Mouse (Mus musculus) gonadal fat pad, adult 2 months (tissue): ENCODE data around the gene Srd5a3. TPM values are rescaled to one million over a fixed set of nuclear protein-coding genes. Genes with fewer than 3 reads are reported as not detected.

Experiments used
- DNase-seq: peaks from one replicate; pipeline ENCODE4 v3.0.0-alpha.2; 2012; ENCODE audit warnings: low read depth
- polyA plus RNA-seq: library from polyadenylated mRNA; depleted of rRNA; stranded (reverse); fragments of >200 nt; gene quantifications from 2 replicates; pipeline ENCODE4 v1.2.3, GENCODE M21; 2012

Srd5a3 gene
- polyA plus RNA-seq, 1 experiment, result 48.7 TPM

GRCm38 (mm10) chr5:76153430-76153829 is 13.4 kb downstream of the Srd5a3 start:
- DNase-seq, result no peak

GRCm38 (mm10) chr5:76154434-76155165 is 14.5 kb downstream of the Srd5a3 start:
- no peak for DNase-seq

- DNase-seq, result no peak
These were observed 19.5 kb downstream of the Srd5a3 start for GRCm38 (mm10) chr5:76159555-76159954.

DNA sequence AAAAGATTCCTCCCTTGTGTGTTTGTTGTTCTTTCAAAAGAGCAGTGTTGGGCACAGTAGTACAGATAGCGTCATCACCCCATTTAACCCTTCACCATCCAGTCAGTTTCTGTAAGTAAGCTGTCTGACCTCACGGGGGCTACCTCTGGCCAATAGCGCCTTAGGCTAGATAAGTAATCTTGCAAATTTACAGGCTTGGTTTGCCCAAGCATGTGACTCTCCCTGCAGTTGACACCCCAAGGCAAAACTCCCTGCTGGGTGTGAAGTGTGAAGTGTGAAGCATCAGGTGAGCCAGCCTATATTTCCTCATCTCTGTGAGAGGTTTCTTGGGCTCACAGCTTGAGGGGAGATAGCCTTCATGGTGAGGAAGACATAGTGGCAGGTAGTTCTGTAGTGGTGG is 20.0 kb downstream of the Srd5a3 start:
- DNase-seq, result no peak

GRCm38 (mm10) chr5:76161491-76161890 is 21.4 kb downstream of the Srd5a3 start:
- DNase-seq, result no peak

- no peak for DNase-seq
These were observed 22.9 kb downstream of the Srd5a3 start for GRCm38 (mm10) chr5:76162926-76163325.

DNA sequence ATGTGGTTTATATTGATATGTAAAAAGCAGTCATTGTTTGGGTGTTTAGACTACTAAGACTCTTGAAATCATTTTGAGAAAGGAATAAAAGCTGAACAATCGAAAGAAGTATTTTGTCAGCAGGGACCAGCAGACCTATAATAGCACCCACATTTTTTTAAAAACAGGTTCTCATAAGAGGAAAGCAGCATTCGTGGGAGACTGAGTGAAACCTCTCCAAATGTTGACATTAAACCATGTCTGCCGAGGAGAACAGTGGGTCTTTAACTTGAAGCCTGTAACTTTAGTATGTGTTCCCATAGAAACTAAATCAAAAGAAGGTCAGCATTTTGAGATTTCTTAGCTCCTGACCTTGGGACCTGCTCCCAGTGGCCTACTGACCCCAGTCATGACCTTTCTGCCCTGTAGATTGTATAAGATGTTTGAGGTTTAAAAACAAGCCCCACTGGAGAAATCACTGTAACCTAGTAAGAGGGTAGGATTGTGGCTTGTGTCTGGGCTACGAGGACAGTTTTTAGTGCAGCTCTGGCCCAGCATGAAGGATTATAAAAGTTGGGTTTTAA is 23.8 kb downstream of the Srd5a3 start:
- DNase-seq, result no peak

GRCm38 (mm10) chr5:76164827-76165226 is 24.8 kb downstream of the Srd5a3 start:
- no peak for DNase-seq

GRCm38 (mm10) chr5:76170522-76170921 is 30.5 kb downstream of the Srd5a3 start:
- DNase-seq, result no peak

DNA sequence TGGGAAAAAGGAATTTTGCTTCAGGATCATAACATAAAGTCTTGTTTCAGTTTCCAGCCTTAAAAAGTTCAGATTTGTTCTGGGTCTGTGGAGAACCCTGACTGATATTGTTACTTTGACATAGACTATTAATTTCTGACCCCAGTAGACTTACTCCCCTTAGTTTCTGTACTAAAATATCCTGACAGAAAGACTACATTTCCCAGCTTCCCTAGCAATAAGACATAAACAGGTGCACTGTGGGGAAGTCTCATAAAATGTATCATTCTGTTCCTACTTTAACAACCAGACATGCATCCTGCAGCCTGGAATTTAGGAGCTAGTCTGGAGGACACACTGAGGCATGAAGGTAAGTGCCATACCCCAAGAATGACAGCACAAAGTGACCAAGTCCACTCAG is 31.0 kb downstream of the Srd5a3 start:
- DNase-seq, result no peak

DNA sequence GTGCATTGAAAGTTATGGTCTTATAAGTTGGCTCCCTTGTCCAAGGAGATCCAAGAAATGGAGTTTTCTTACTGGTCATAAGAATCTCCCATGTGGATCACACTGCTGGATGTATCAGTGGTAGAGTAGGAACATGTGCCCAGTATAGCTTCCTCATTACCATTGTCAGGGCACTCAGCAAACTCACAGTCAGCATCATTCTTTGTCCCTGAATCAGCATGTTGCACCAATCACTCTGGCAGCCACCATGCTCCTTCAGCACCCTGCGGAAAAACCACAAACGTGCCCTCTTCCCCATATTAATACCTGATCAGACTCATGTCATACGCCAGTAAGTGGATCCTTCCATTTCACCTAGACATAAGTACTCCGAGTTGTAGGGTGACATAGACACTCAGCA is 35.0 kb downstream of the Srd5a3 start:
- no peak for DNase-seq

GRCm38 (mm10) chr5:76176411-76176810 is 36.3 kb downstream of the Srd5a3 start:
- DNase-seq, result no peak

- DNase-seq, result no peak
These were observed 36.8 kb downstream of the Srd5a3 start for GRCm38 (mm10) chr5:76176841-76177240.

DNA sequence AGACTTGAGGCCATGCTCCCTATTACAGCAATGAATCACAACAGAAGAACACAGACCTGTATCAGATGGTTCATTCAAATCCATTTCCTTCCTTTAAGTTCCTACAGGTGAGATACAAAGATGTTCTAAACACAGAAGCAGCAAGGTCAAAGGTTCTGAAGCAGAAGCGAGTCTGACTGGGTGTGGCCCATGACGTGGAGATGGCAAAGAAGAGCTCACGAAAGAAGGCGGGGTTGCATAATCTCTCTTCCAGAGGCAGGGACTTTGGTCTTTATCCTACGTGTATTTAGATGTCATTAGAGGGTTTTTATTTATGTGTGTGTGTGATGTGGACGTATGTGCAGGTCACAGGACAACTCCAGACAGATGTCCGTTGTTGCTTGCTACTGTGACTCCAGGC is 37.6 kb downstream of the Srd5a3 start:
- no peak for DNase-seq

- no peak for DNase-seq
These were observed 39.1 kb downstream of the Srd5a3 start for GRCm38 (mm10) chr5:76179171-76179570.

- DNase-seq, result no peak
These were observed 39.7 kb downstream of the Srd5a3 start for GRCm38 (mm10) chr5:76179791-76180190.

DNA sequence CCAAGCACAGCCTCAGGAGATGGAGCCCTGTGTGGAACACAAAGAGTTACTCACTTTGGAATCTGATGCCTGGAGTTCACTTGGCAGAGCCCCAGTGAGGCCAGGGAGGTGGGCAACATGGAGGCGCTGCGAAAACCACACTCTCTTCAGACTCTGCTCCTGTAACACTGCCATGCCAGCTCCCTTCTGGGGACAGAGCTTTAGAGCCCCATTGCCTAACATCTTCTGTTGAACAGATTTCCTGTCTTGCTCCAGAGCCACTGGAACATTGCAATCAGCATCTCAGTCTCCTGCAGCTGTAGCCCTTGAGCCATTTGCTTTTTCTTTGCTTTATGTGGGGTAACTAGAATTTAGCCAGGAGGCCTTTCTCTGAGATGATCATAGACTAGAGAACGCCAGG is 42.3 kb downstream of the Srd5a3 start:
- no peak for DNase-seq

DNA sequence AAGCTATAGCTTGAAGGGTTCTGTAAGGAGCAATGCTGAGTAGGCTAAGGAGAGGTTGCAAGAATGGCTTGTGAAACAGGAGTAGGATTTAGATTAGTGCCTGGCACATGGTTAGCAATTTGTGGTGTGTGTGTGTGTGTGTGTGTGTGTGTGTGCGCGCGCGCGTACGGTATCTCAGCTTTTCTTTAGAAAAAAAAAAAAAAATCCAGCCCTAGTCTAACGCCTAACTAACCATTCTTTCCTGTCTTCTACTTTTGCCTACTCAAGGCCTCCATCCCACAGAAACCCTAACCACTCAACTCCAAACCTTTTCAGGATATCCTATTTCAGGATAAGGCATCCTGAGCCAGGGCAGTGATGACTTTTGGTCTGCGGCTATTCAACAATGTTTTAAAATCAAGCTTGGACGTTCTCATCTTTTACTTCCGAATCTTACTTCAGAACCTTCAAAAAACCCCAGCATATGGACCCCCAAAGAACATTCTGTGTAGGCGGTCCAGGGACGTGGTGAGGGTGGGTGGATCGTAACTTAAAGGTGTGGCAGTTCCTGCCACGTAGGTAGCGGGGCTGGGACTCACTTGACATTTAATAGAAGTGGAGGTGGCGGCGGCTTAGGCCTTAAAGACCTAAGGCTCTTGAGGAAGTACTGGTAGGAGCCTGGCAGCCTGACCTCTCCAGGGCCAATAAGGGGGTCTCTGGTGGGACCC is 43.1 kb downstream of the Srd5a3 start:
- DNase-seq, result no peak

DNA sequence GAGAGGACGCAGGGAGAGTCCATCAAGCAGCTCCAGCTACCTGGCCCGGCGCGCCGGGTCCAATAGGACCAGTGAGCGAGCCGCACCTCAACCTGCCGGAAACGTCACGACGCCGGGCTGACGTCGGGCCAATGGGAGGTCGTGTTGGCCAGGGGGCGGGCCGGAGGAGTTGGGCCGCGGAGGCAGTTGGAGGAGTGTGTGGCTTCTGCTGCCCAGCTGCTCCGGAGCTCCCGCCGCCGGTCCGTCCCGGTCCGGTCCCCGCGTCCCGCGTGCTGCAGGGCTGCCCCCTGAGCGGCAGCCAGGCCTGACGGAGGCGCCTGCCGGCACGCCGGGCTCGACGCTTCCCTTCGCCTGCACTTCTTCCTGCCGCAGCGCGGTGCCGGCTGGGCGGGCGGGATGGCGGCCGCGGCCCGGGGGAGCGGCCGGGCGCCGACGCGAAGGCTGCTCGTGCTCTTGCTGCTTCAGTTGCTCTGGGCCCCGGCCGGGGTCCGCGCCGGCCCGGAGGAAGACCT is 43.7 kb downstream of the Srd5a3 start, which contains the start of gene Tmem165:
Gene Tmem165, plus strand, starts transcription at position 131 of the 512 bp plus-strand sequence.
- no peak for DNase-seq

- DNase-seq, result no peak
These were observed 44.4 kb downstream of the Srd5a3 start for GRCm38 (mm10) chr5:76184286-76185080.

GRCm38 (mm10) chr5:76187885-76188284 is 47.8 kb downstream of the Srd5a3 start:
- no peak for DNase-seq

GRCm38 (mm10) chr5:76190609-76191008 is 50.5 kb downstream of the Srd5a3 start:
- DNase-seq, result no peak
